Mouse (Mus musculus): Measurements from ENCODE around the gene Slc23a4.

DNA sequence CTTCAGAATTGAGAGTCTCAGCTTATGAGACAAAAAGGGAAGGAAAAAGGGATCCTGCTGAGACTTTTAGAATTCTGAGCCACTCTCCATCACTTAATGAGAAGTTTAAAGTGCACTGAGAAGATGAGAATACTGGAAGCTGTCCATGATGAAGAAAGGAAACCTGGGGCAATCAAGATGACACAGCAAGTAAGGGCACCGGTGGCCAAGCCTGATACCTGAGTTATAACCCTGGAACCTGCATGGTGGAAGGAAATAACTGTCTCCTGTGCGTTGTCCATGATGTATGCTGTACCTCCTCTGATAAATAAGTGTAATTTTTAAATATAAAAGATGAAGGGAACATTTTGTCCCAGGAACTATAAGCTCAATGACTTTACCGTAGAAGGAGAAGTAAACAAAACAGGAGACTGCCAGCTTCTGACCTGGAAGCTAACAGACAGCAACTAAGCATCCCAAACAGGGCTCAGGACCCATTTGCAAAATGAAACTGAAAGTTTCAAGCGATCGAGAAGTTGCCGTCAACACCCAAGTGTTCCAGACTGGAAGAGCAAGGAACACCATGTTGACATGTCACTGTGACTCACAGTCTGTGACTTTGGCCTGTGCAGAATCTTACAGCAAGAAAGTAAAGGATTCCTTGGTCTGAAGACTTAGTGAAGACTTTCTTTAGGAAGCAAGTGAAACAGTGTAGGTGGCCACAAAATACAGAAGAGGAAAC lies 22.2 kb downstream of the Slc23a4 start:
- TF ChIP-seq CTCF (IDR thresholded peaks at IDR 0.05; ENCODE audit: low read depth, low read length) (no peak), POLR2A (IDR thresholded peaks at IDR 0.05; ENCODE audit: borderline replicate concordance, low read depth, low read length) (no peak)
